Mouse (Mus musculus): ENCODE data around the gene Rnaseh2b. TPM values are rescaled to one million over a fixed set of nuclear protein-coding genes. Genes with fewer than 3 reads are reported as not detected.

Gene Rnaseh2b
- polyA plus RNA-seq (2014; fragmentation: Illumina TruSeq; extraction: RNeasy Lipid Tissue Mini Kit (QIAGEN cat#74804); ENCODE audit: low read depth, low replicate concordance), result 16.2 TPM

DNA sequence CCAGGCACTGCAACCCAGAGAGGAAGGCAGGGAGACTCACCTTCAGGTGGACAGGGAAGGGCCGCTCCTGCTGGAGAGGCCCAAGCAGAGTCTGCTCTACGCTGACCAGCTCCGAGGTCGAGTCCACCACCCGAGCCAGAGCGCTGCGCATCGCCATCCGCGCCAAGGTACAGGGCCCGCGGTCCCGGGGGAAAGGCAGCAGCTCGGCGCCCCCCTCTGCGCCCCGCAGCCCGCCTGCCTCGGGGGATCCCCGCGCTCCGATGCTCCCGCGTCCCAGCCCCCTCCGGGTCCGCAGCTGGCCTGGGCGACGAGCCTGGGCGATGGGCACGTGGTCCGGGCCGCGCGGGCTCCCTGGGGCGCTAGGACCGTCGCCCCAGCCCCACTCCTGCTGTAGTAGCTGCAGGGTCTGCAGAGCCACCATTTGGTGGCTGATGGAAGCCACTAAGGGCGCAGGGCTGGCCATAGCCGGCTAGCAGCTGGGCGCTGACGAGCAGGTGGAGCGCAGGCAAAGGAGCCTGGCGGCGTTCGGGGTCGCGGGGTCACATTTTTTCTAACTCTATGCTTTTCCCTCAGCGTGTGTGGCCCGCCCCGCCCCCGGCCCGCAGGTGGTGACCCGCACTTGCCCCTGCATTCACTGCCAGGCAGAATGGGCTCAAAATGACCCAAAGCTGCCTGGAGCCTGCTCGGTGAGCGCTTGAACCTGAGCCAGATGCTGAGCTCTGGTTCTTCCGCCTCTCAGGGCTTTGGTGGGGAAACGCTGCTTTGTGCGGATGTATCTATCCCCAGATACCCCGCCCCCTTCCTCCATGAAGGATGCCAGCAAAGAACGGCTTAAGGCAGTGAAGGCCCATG lies at the start of gene Rnaseh2b, which contains the start of gene Dleu7:
TSS of gene Rnaseh2b (plus strand) at position 102 of the 852 bp plus-strand sequence.
TSS of gene Dleu7 (minus strand) at position 560 of the 852 bp plus-strand sequence.

Other genes starting within 250 kb of the Rnaseh2b start
- gene Dleu7, start 458 bp downstream of the Rnaseh2b start, polyA plus RNA-seq (2014; fragmentation: Illumina TruSeq; extraction: RNeasy Lipid Tissue Mini Kit (QIAGEN cat#74804); ENCODE audit: low read depth, low replicate concordance), result 0.69 TPM
- 0.25 TPM for gene Gucy1b2, start 163.7 kb downstream of the Rnaseh2b start, polyA plus RNA-seq (2014; fragmentation: Illumina TruSeq; extraction: RNeasy Lipid Tissue Mini Kit (QIAGEN cat#74804); ENCODE audit: low read depth, low replicate concordance)

Measured in testis, adult 10 weeks (tissue).